Mouse (Mus musculus): ENCODE results near the gene Lama4. TPM values are rescaled to one million over a fixed set of nuclear protein-coding genes. Genes with fewer than 3 reads are reported as not detected.
A peak's percentile ranks its signal among the peaks of the same experiment; 100 is the strongest.

Gene Lama4
- polyA plus RNA-seq (2014; fragmentation: Nextera tagmentation; extraction: Ambion mirVana): 24.8 and 27.4 TPM in 2 replicates

DNA sequence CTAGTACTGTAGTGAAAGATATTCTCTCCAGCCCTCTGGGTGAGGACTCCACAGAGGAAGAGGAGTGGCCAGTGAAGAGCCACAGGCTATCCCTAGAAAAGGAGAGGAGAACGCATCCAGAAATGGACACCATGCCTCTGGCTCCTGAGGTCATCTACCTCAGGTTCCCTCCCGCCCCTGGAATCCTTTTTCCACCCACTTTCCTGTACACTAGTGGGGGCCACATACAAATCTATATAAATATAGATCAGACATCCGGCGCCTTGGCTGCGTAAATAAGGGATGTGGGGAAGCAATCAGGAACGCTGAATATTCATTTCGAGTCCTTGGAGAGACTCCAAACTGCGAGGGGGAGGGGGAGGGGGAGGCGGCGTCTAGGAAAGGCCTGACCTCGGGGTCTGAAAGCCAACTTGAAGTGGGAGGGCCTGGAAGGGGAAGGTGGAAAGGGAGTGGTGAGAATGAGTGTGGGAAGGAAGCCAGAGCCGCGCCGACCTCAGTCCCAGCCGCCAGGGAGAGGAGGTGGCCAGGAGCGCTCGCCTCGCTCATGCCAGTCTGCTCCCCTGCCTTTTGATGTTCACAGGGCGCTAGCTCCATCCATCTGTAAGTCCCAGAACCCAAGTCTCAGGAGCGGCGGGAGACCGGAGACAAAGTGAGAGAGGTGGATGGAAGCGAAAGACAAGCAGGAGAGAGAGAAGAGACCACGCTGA is at the start of gene Lama4:
Gene Lama4 (plus strand): TSS at position 441 of the 707 bp plus-strand sequence.
- no peaks in the 10 kb centered on the region for H3K27me3 ChIP-seq (ENCODE audit: control insufficient read depth, insufficient read depth, low read length)
- peak; percentile 64 for ATAC-seq (replicated peaks; ENCODE audit: insufficient number of reproducible peaks, low FRiP score, low TSS enrichment, low read depth)
- peak within 1 kb of the TSS; percentile 64 for H3K9ac ChIP-seq (replicated peaks; ENCODE audit: low read length)
- H3K4me2 ChIP-seq (ENCODE audit: low read depth, low read length): peak within 1 kb of the TSS; percentile 72
- no peaks in the 10 kb centered on the region for H3K9me3 ChIP-seq (replicated peaks; ENCODE audit: control insufficient read depth, low read length)
- 4% methylated on average over 24 of the region's 24 CpGs for WGBS
- H3K4me3 ChIP-seq (ENCODE audit: low read depth, low read length): peak within 1 kb of the TSS; percentile 45
- H3K4me1 ChIP-seq (ENCODE audit: control insufficient read depth, insufficient read depth, low read length): no peaks in the 10 kb centered on the region; the same call in 1 of the 2 replicates
- peak within 1 kb of the TSS; percentile 20; the same call in 1 of the 2 replicates for H3K27ac ChIP-seq (replicated peaks; ENCODE audit: low read depth, low read length)
- DNase-seq (ENCODE audit: low spot score): peak; percentile 70
- no peaks in the 10 kb centered on the region for H3K36me3 ChIP-seq (replicated peaks; ENCODE audit: control insufficient read depth, insufficient read depth, low read depth, low read length)

DNA sequence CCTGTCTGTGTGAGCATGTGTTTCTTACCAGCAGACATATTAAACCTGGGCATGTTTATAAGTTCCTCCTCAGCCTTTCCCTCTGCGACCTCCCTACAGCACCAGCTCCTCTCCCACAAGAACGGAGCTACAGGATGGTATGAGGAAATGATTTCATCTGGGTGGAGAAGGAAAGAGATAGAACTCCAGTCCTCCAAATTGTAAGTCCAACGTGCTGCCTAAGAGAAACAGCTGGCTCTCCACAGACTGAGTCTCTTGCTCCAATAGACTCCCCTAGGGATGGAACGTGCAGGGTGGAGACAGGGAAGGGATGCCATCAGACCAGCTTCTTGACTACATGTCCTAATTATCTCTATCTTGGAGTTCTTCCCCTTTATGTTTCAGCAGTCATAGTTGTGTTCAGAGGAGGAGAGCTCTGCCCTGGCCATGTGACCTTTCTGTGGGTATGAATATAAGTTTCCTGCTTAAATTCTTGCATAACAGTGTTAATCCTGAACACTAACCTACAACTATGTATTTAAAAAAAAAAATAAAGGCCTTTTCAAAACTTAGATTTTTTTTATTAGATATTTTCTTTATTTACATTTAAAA is 49.2 kb upstream of the Lama4 start:
- 75% methylated on average over 4 of the region's 4 CpGs for WGBS
- Histone ChIP-seq H3K27me3 (ENCODE audit: control insufficient read depth, insufficient read depth, low read length) (no peaks in the 10 kb centered on the region), H3K9ac (replicated peaks; ENCODE audit: low read length) (no peak overlapping the region), H3K4me1 (ENCODE audit: control insufficient read depth, insufficient read depth, low read length) (no peaks in the 10 kb centered on the region), H3K27ac (replicated peaks; ENCODE audit: low read depth, low read length) (no peak overlapping the region), H3K9me3 (replicated peaks; ENCODE audit: control insufficient read depth, low read length) (no peaks in the 10 kb centered on the region), H3K36me3 (replicated peaks; ENCODE audit: control insufficient read depth, insufficient read depth, low read depth, low read length) (no peaks in the 10 kb centered on the region), H3K4me3 (ENCODE audit: low read depth, low read length) (no peak overlapping the region), H3K4me2 (ENCODE audit: low read depth, low read length) (no peak overlapping the region)
- DNase-seq (ENCODE audit: low spot score) (no peak), ATAC-seq (replicated peaks; ENCODE audit: insufficient number of reproducible peaks, low FRiP score, low TSS enrichment, low read depth) (no peak)

DNA sequence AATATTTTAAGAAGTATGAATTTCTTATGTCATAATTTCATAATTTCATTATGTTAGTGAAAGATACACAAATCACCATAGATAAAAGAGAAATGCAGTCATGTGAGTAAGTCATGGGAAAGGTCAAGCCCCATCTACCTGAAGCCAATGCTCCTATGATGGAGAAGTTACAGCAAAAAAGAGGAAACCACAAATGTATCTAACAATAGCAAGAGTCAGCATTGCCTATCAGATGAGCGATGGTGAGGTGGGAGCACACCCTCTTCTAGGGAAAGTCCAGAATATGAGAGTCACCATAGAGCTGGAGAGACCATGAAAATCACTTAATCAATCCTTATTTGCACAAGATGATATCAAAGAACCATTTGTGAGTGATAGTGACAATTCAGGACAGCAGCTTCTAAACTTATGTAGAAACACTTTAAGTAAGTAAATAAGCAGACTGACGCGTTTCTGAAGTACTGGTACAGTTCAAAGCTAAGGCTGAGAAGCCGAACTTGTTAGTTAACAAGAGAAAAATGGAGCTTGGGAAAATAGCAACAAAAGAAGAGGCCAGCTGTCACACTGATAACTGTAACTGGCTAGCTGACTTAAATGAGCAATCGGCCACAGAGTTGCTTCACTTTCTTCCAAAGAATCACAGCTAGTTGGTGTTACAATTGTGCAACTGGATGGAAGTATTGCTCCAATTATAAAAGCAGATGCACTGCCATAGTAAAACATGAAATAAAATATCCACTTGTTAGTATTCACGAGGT is 36.2 kb upstream of the Lama4 start:
- H3K27me3 ChIP-seq (ENCODE audit: control insufficient read depth, insufficient read depth, low read length): no peaks in the 10 kb centered on the region
- H3K36me3 ChIP-seq (replicated peaks; ENCODE audit: control insufficient read depth, insufficient read depth, low read depth, low read length): no peaks in the 10 kb centered on the region
- H3K9me3 ChIP-seq (replicated peaks; ENCODE audit: control insufficient read depth, low read length): no peaks in the 10 kb centered on the region
- no peaks in the 10 kb centered on the region for H3K4me1 ChIP-seq (ENCODE audit: control insufficient read depth, insufficient read depth, low read length)
- DNase-seq (ENCODE audit: low spot score): no peak
- ATAC-seq (replicated peaks; ENCODE audit: insufficient number of reproducible peaks, low FRiP score, low TSS enrichment, low read depth): no peak
- H3K4me3 ChIP-seq (ENCODE audit: low read depth, low read length): no peak overlapping the region
- WGBS: 85% methylated on average over 6 of the region's 6 CpGs
- no peak overlapping the region for H3K27ac ChIP-seq (replicated peaks; ENCODE audit: low read depth, low read length)
- H3K4me2 ChIP-seq (ENCODE audit: low read depth, low read length): no peak overlapping the region
- no peak overlapping the region for H3K9ac ChIP-seq (replicated peaks; ENCODE audit: low read length)

DNA sequence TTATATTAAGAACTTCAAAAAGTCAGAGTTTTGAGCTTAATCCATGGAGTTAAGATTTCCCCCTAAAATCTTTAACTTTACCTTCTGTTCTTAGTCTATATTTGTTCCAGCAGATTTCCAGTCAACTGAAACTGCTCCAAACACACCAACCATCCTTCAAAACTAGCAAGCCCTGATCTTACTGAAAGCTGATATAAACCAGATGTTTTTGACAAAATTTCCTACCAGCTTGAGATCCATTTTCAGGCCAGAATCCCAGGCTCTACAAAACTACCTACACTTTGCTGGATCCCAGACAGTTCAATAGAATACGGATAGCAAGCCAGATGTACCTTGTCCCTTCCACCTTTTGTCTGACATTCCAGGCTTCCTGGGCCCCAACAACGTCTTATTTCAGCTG is 20.6 kb upstream of the Lama4 start:
- ATAC-seq (replicated peaks; ENCODE audit: insufficient number of reproducible peaks, low FRiP score, low TSS enrichment, low read depth) (no peak), DNase-seq (ENCODE audit: low spot score) (peak; percentile 66)
- H3K36me3 ChIP-seq (replicated peaks; ENCODE audit: control insufficient read depth, insufficient read depth, low read depth, low read length): no peaks in the 10 kb centered on the region
- H3K4me2 ChIP-seq (ENCODE audit: low read depth, low read length): no peak overlapping the region
- no peaks in the 10 kb centered on the region for H3K4me1 ChIP-seq (ENCODE audit: control insufficient read depth, insufficient read depth, low read length)
- WGBS: 61% methylated on average over 2 of the region's 2 CpGs
- H3K9ac ChIP-seq (replicated peaks; ENCODE audit: low read length): no peak overlapping the region
- H3K9me3 ChIP-seq (replicated peaks; ENCODE audit: control insufficient read depth, low read length): no peaks in the 10 kb centered on the region
- H3K4me3 ChIP-seq (ENCODE audit: low read depth, low read length): no peak overlapping the region
- no peak overlapping the region for H3K27ac ChIP-seq (replicated peaks; ENCODE audit: low read depth, low read length)
- H3K27me3 ChIP-seq (ENCODE audit: control insufficient read depth, insufficient read depth, low read length): no peaks in the 10 kb centered on the region

DNA sequence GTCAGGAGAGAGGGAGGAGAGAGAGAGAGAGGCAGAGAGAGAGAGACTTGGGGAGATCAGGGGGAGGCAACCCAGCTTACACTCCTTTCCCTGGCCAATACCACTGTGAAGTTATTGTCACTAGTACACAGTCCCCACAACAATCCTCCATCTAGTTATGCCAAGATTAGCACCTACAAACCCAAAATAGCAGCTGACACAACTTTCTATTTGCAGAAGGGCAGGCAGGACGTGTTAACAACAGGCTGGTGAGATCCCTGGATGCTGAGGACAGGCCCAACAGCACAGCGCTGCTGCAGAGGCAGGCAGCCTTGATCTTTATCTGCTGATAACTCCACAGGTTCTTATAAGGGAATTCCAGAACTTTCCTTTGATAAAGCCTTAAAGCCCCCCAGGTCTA is 3.4 kb upstream of the Lama4 start:
- H3K36me3 ChIP-seq (replicated peaks; ENCODE audit: control insufficient read depth, insufficient read depth, low read depth, low read length): no peaks in the 10 kb centered on the region
- WGBS: 63% methylated on average over 2 of the region's 2 CpGs

DNA sequence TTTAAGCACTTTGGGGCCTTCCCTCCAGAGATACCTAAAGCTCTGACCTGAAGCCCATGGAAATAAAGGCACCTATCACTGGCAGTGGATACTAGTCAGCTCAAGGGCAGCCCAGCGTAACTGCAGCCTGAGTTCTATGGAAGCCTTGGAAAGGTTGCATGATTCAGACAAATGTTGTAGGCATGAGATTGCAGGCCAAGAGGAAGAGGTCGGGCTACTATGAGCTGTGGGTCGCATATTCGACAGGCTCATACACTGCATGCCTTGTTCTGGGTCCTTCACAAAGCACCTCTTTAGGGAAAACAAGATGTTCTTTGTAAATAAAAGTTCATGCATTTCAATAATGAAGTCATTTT is 618 bp upstream of the Lama4 start:
- H3K4me3 ChIP-seq (ENCODE audit: low read depth, low read length): no peak overlapping the region
- WGBS: 55% methylated on average over 4 of the region's 4 CpGs
- H3K4me2 ChIP-seq (ENCODE audit: low read depth, low read length): no peak overlapping the region
- H3K36me3 ChIP-seq (replicated peaks; ENCODE audit: control insufficient read depth, insufficient read depth, low read depth, low read length): no peaks in the 10 kb centered on the region
- H3K27me3 ChIP-seq (ENCODE audit: control insufficient read depth, insufficient read depth, low read length): no peaks in the 10 kb centered on the region
- no peak overlapping the region for H3K27ac ChIP-seq (replicated peaks; ENCODE audit: low read depth, low read length)
- DNase-seq (ENCODE audit: low spot score) (no peak), ATAC-seq (replicated peaks; ENCODE audit: insufficient number of reproducible peaks, low FRiP score, low TSS enrichment, low read depth) (no peak)
- no peaks in the 10 kb centered on the region; the same call in 1 of the 2 replicates for H3K4me1 ChIP-seq (ENCODE audit: control insufficient read depth, insufficient read depth, low read length)
- no peaks in the 10 kb centered on the region for H3K9me3 ChIP-seq (replicated peaks; ENCODE audit: control insufficient read depth, low read length)
- no peak overlapping the region for H3K9ac ChIP-seq (replicated peaks; ENCODE audit: low read length)

More for the DNA sequence above, 3.4 kb upstream of the Lama4 start:
- H3K9me3 ChIP-seq (replicated peaks; ENCODE audit: control insufficient read depth, low read length): no peaks in the 10 kb centered on the region
- no peak overlapping the region for H3K4me3 ChIP-seq (ENCODE audit: low read depth, low read length)
- H3K9ac ChIP-seq (replicated peaks; ENCODE audit: low read length): no peak overlapping the region
- ATAC-seq (replicated peaks; ENCODE audit: insufficient number of reproducible peaks, low FRiP score, low TSS enrichment, low read depth) (no peak), DNase-seq (ENCODE audit: low spot score) (no peak)
- H3K4me1 ChIP-seq (ENCODE audit: control insufficient read depth, insufficient read depth, low read length): no peaks in the 10 kb centered on the region; the same call in 1 of the 2 replicates
- no peak overlapping the region for H3K27ac ChIP-seq (replicated peaks; ENCODE audit: low read depth, low read length)
- H3K4me2 ChIP-seq (ENCODE audit: low read depth, low read length): no peak overlapping the region
- no peaks in the 10 kb centered on the region for H3K27me3 ChIP-seq (ENCODE audit: control insufficient read depth, insufficient read depth, low read length)

DNA sequence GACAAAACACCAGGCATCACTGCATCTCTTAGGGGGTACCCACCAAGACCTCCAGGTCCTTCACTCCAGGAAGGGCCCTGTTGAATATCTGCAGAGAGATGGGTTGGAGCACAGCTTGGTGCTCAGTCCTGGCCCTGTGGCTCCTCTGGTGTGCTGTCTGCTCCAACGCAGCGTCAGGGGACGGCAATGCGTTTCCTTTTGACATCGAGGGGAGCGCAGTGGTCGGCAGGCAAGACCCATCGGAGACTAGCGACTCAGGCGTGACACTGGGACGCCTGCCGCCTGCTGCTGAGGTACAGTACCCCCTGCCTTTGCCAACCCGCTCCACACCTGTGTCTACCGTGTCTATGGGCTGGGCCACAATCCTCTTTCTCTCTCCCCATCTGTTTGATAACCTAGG is 542 bp downstream of the Lama4 start:
- WGBS: 1% methylated on average over 14 of the region's 14 CpGs
- H3K4me1 ChIP-seq (ENCODE audit: control insufficient read depth, insufficient read depth, low read length): no peaks in the 10 kb centered on the region; the same call in 1 of the 2 replicates
- no peaks in the 10 kb centered on the region for H3K27me3 ChIP-seq (ENCODE audit: control insufficient read depth, insufficient read depth, low read length)
- no peaks in the 10 kb centered on the region for H3K36me3 ChIP-seq (replicated peaks; ENCODE audit: control insufficient read depth, insufficient read depth, low read depth, low read length)
- H3K9ac ChIP-seq (replicated peaks; ENCODE audit: low read length): peak overlapping the region; percentile 64
- peak overlapping the region; percentile 20; the same call in 1 of the 2 replicates for H3K27ac ChIP-seq (replicated peaks; ENCODE audit: low read depth, low read length)
- ATAC-seq (replicated peaks; ENCODE audit: insufficient number of reproducible peaks, low FRiP score, low TSS enrichment, low read depth): peak; percentile 29; the same call in 1 of the 2 replicates
- H3K9me3 ChIP-seq (replicated peaks; ENCODE audit: control insufficient read depth, low read length): no peaks in the 10 kb centered on the region
- peak overlapping the region; percentile 45 for H3K4me3 ChIP-seq (ENCODE audit: low read depth, low read length)
- peak overlapping the region; percentile 72 for H3K4me2 ChIP-seq (ENCODE audit: low read depth, low read length)
- no peak for DNase-seq (ENCODE audit: low spot score)
